Mouse (Mus musculus) forebrain, postnatal 0 days (tissue): Measurements from ENCODE around the gene Gnb3. TPM values are rescaled to one million over a fixed set of nuclear protein-coding genes. Genes with fewer than 3 reads are reported as not detected.
"Not testable (repeated sequence)": the region's sequence is repeated elsewhere in the genome, so short reads cannot be mapped to it uniquely, and the experiment has no call there.

Source experiments
- ATAC-seq: fragments of 200-750 bp; cut with Nextera tagmentation; 2 replicates; pipeline ENCODE4 v1.8.0; 2017; ENCODE audit warnings: mild to moderate bottlenecking, moderate library complexity
- DNase-seq: peaks from one replicate; pipeline ENCODE4 v3.0.0-alpha.2; 2015
- H3K27ac ChIP-seq: fragments of 300-500 bp; sonication (generic); 2 replicates; pipeline ENCODE4 v1.5.1; 2014; ENCODE audit warnings: low read depth, mild to moderate bottlenecking, antibody characterized with exemption, low read length, moderate library complexity, mixed read lengths
- H3K27me3 ChIP-seq: fragments of 300-500 bp; sonication (generic); 2 replicates; pipeline ENCODE4 v1.6.1; 2014; ENCODE audit warnings: mild to moderate bottlenecking, low read length, mixed read lengths; ENCODE audit not compliant: insufficient read depth
- H3K36me3 ChIP-seq: fragments of 300-500 bp; sonication (generic); 2 replicates; pipeline ENCODE4 v1.6.1; 2014; ENCODE audit warnings: mild to moderate bottlenecking, moderate library complexity; ENCODE audit not compliant: insufficient read depth
- H3K4me1 ChIP-seq: fragments of 300-500 bp; sonication (generic); 2 replicates; pipeline ENCODE4 v1.6.1; 2014; ENCODE audit warnings: antibody characterized with exemption; ENCODE audit not compliant: insufficient read depth
- H3K4me2 ChIP-seq: fragments of 300-500 bp; sonication (generic); 2 replicates; pipeline ENCODE4 v1.6.1; 2014; ENCODE audit warnings: low read depth, mild to moderate bottlenecking, moderate library complexity
- H3K4me3 ChIP-seq: fragments of 300-500 bp; sonication (generic); 2 replicates; pipeline ENCODE4 v1.5.1; 2014; ENCODE audit warnings: low read depth, low read length, mixed read lengths
- H3K9ac ChIP-seq: fragments of 300-500 bp; sonication (generic); 2 replicates; pipeline ENCODE4 v1.6.1; 2014; ENCODE audit warnings: mild to moderate bottlenecking
- H3K9me3 ChIP-seq: fragments of 300-500 bp; sonication (generic); 2 replicates; pipeline ENCODE4 v1.6.1; 2016; ENCODE audit warnings: low read length
- CTCF ChIP-seq: sonication (generic); IDR thresholded peaks from 2 replicates; pipeline ENCODE4 v1.5.1; 2016; ENCODE audit warnings: antibody characterized with exemption, control low read depth, low read depth
- WGBS: fragments of 180-500 bp; shearing (Covaris S2); extraction: QIAGEN DNeasy Blood & Tissue Kit; methylation state at CpG from one replicate; pipeline ENCODE4 v1.1.7; 2014; 5-methylcytosine and 5-hydroxymethylcytosine counted together
- polyA plus RNA-seq: library from polyadenylated mRNA; unstranded; fragments of >200 nt; fragmentation: Nextera tagmentation; extraction: Ambion mirVana; gene quantifications from 2 replicates; pipeline ENCODE4 v1.2.1, GENCODE M21; 2015
- total RNA-seq: library from RNA; depleted of rRNA; stranded (reverse); fragments of >200 nt; gene quantifications from 2 replicates; pipeline ENCODE4 v1.2.3, GENCODE M21; 2014

Gnb3 gene
- total and polyA plus RNA-seq, 2 experiments from 2014 or later: 0.61 to 0.90 TPM

DNA sequence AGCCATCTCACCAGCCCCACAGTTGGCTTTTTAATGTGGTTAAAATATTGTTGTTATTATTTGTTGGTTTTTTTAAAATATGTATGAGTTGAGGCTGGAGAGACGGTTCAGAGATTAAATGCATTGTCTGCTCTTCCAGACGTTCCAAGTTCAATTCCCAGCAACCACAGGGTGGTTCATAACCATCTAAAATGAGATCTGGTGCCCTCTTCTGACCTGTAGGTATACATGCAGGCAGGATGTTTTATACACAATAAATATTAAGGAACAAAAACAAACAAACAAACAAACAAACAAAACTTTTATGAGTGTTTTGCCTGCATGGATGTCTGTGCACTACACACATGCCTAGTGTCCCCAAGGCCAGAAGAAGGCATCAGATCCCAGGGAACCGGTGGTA, 37.0 kb downstream of the Gnb3 start:
- H3K36me3 ChIP-seq: no peaks in the 10 kb centered on the region
- no peaks in the 10 kb centered on the region for H3K4me1 ChIP-seq
- no peak for TF ChIP-seq CTCF
- 77% methylated on average over 3 of the region's 3 CpGs for WGBS
- no peak overlapping the region for H3K4me2 ChIP-seq
- H3K9me3 ChIP-seq: no peaks in the 10 kb centered on the region
- no peak overlapping the region for H3K9ac ChIP-seq
- no peak overlapping the region for H3K4me3 ChIP-seq
- H3K27me3 ChIP-seq: no peaks in the 10 kb centered on the region
- no peak overlapping the region for H3K27ac ChIP-seq
- ATAC-seq: no peak
- DNase-seq: no peak

DNA sequence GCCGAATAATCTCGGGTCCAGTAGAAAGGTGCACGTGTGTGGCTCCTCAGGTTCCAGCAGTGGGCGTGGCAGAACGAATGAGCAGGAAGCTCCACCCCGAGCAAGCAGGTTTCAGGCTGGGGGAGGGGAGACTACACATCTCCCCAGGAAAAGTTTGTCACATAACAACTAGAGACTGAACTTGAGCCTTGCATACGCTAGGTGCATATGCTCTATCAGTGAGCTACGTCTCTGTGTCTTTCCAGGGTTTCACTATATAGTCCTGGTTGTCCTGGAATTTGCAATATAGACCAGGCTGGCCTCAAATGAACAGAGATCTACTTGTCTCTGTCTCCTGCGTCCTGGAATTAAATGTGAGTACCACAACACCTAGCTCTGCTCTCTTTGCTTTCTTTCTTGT, 37.7 kb downstream of the Gnb3 start:
- H3K27ac ChIP-seq, H3K4me3 ChIP-seq, H3K4me1 ChIP-seq, H3K27me3 ChIP-seq, DNase-seq, H3K36me3 ChIP-seq, ATAC-seq, H3K9ac ChIP-seq, H3K9me3 ChIP-seq, H3K4me2 ChIP-seq: not testable (repeated sequence)
- WGBS: 25% methylated on average over 4 of the region's 9 CpGs

DNA sequence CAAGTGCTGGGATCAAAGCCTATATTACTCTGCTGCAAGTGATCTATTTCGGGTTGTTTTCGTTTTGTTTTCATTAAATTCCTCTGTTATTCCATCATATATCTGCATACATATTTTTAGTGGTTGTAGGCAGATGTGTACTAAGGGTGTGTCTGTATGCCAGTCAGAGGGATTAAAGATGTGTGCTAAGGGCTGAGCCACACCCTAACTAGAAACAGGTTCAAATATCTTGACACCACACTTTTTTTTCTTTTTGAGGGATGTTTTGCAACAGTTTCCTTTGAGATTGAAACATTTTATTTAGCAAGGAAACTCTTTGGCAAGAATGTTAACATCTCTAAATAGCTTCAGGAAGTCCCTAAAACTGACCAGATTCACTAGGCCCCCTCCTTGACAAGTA, 43.9 kb downstream of the Gnb3 start:
- Histone ChIP-seq H3K27ac (no peak overlapping the region), H3K4me2 (no peak overlapping the region), H3K36me3 (no peaks in the 10 kb centered on the region), H3K9ac (no peak overlapping the region), H3K4me3 (no peak overlapping the region), H3K9me3 (no peaks in the 10 kb centered on the region), H3K4me1 (no peaks in the 10 kb centered on the region), H3K27me3 (no peaks in the 10 kb centered on the region)
- DNase-seq (no peak), ATAC-seq (no peak)
- 86% methylated on average over 2 of the region's 2 CpGs for WGBS
- TF ChIP-seq CTCF: no peak

DNA sequence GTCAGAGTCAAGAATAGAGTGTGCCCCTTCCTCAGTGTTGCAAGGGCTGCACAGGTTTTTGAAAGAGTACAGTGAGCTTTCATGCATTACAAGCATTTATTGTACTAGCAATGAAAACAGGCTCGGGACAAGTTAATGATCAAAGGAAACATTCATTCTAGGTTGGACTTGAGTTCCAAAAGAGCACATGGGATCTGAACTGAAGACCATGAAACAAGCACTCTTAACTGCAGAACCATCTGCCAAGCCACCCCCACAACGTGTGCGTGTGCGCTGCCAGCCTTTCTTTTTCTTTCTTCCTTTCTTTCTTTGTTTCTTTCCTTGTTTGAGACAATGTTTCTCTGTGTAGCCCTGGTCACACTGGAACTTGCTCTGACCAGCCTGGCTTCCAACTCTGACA, 44.3 kb downstream of the Gnb3 start:
- Histone ChIP-seq H3K27me3 (no peaks in the 10 kb centered on the region), H3K36me3 (no peaks in the 10 kb centered on the region), H3K4me2 (no peak overlapping the region), H3K4me3 (no peak overlapping the region), H3K27ac (no peak overlapping the region), H3K4me1 (no peaks in the 10 kb centered on the region), H3K9me3 (no peaks in the 10 kb centered on the region), H3K9ac (no peak overlapping the region)
- TF ChIP-seq CTCF: no peak
- no peak for DNase-seq
- 42% methylated on average over 4 of the region's 4 CpGs for WGBS
- no peak for ATAC-seq

DNA sequence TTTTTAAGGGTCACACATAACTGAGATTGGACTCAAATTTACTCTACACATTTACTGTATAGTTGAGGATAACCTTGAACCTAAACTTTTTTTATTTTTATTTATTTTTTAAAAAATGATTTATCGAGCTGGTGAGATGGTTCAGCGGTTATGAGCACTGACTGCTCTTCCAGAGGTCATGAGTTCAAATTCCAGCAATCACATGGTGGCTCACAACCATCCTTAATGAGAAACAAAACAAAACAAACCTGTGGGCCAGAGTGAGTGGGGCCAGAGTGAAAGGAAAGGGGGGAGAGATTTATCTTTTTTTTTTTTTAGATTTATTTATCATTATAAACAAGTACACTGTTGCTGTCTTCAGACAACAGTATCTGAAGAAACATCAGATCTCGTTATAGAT, 48.2 kb downstream of the Gnb3 start:
- no peak for TF ChIP-seq CTCF
- no peak overlapping the region for H3K4me3 ChIP-seq
- WGBS: 89% methylated on average over 3 of the region's 3 CpGs
- H3K9me3 ChIP-seq: no peaks in the 10 kb centered on the region
- H3K36me3 ChIP-seq: no peaks in the 10 kb centered on the region
- no peak overlapping the region for H3K9ac ChIP-seq
- ATAC-seq: no peak
- H3K4me1 ChIP-seq: no peaks in the 10 kb centered on the region
- no peak for DNase-seq
- H3K27me3 ChIP-seq: no peaks in the 10 kb centered on the region
- no peak overlapping the region for H3K4me2 ChIP-seq
- no peak overlapping the region for H3K27ac ChIP-seq

DNA sequence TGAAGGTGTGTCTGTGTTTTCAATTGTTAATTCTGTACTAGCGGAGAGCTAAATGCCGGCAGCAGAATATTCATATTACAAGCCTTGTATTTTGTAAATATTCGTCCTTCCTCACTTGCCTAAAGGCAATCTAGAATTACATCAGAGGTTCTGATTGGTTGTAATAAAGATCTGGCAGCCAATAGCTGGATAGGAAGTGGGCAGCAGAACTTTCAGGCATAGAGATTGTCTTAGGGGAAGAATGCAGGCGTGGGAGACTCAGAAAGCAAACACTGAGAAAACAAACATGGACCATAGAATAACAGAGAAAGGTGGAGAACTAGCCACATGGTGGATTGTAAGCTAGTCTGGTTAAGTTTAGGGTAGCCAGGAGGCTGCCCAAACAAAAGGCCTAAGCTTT, 50.0 kb downstream of the Gnb3 start:
- Histone ChIP-seq H3K4me2 (no peak overlapping the region), H3K9me3 (no peaks in the 10 kb centered on the region)
- 75% methylated on average over 4 of the region's 4 CpGs for WGBS

DNA sequence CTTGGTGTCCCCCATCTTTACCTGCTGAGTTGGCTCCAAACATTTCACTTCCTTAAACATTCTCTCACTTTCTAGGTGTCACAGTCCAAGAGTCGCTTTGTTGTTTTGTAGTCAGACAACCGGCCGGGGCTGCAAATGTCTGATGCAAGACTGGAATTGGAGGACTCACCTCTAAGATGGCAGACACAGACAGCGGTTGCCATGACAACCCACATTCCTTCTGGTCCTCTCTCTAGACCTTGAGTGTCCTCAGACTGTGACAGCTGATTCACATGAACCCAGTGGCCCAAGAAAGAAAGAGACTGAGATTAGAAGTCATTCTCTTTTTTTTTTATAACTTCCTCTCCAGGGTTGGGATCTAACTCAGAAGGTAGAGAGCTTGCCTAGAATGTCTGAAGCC, 50.6 kb downstream of the Gnb3 start:
- no peak for ATAC-seq
- Histone ChIP-seq H3K36me3 (no peaks in the 10 kb centered on the region), H3K4me3 (no peak overlapping the region), H3K4me2 (no peak overlapping the region), H3K9ac (no peak overlapping the region), H3K27me3 (no peaks in the 10 kb centered on the region), H3K4me1 (no peaks in the 10 kb centered on the region), H3K27ac (no peak overlapping the region), H3K9me3 (no peaks in the 10 kb centered on the region)
- no peak for TF ChIP-seq CTCF
- no peak for DNase-seq
- WGBS: 79% methylated on average over 4 of the region's 4 CpGs

More for the DNA sequence above, 50.0 kb downstream of the Gnb3 start:
- ATAC-seq (no peak), DNase-seq (no peak)
- Histone ChIP-seq H3K36me3 (no peaks in the 10 kb centered on the region), H3K4me1 (no peaks in the 10 kb centered on the region), H3K4me3 (no peak overlapping the region), H3K27me3 (no peaks in the 10 kb centered on the region), H3K9ac (no peak overlapping the region), H3K27ac (no peak overlapping the region)
- no peak for TF ChIP-seq CTCF

DNA sequence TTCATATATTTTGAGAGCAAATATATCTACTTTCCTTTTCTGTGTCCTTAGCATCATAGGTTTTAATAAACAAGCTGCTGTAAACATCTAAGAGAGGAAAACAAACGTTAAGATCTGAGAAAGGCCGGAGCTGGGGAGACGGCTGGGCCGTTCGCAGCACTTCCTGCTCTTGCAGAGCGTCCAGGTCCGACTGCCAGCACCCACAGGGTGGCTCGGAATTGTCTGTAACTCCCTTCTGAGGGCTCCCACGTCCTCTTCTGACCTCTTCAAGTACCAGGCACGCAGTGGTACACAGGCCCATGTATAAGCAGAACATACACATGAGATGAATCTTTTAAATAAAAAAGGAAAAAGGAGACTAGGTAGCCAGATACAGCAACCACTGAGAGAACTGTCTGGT, 52.4 kb downstream of the Gnb3 start:
- H3K36me3 ChIP-seq: no peaks in the 10 kb centered on the region
- H3K4me3 ChIP-seq: no peak overlapping the region
- ATAC-seq: no peak
- 80% methylated on average over 10 of the region's 10 CpGs for WGBS
- H3K4me1 ChIP-seq: no peaks in the 10 kb centered on the region
- no peak for TF ChIP-seq CTCF
- H3K4me2 ChIP-seq: no peak overlapping the region
- no peaks in the 10 kb centered on the region for H3K9me3 ChIP-seq
- H3K9ac ChIP-seq: no peak overlapping the region
- no peak overlapping the region for H3K27ac ChIP-seq
- no peak for DNase-seq
- no peaks in the 10 kb centered on the region for H3K27me3 ChIP-seq
